Mouse (Mus musculus) limb, embryonic 10.5 days (tissue): ENCODE measurements at regions not wholly inside any gene's neighbourhood (a gene's known extent, or its start where the extent isn't known, plus 50 kb on each side); places are given as distances from the start of the nearest gene placed in this dataset.
A peak's percentile ranks its signal among the peaks of the same experiment; 100 is the strongest.

ENCODE experiments used
- DNase-seq: peaks from one replicate; pipeline ENCODE4 v3.0.0-alpha.2; 2017; ENCODE audit warnings: low spot score
- H3K27ac ChIP-seq: fragments of 300-500 bp; sonication (generic); 2 replicates; pipeline ENCODE4 v1.5.1; 2016; ENCODE audit warnings: mild to moderate bottlenecking
- H3K27me3 ChIP-seq: fragments of 300-500 bp; sonication (generic); 2 replicates; pipeline ENCODE4 v1.6.1; 2016; ENCODE audit warnings: low read depth, mild to moderate bottlenecking; ENCODE audit not compliant: poor library complexity, severe bottlenecking
- H3K36me3 ChIP-seq: fragments of 300-500 bp; sonication (generic); 2 replicates; pipeline ENCODE4 v1.6.1; 2016; ENCODE audit warnings: mild to moderate bottlenecking, moderate library complexity
- H3K4me1 ChIP-seq: fragments of 300-500 bp; sonication (generic); 2 replicates; pipeline ENCODE4 v1.6.1; 2016
- H3K4me3 ChIP-seq: fragments of 300-500 bp; sonication (generic); 2 replicates; pipeline ENCODE4 v1.5.1; 2016; ENCODE audit warnings: mild to moderate bottlenecking, moderate library complexity
- H3K9me3 ChIP-seq: fragments of 300-500 bp; sonication (generic); replicated peaks from 2 replicates; pipeline ENCODE4 v1.6.1; 2016; ENCODE audit warnings: mild to moderate bottlenecking
- WGBS: fragments of 180-500 bp; shearing (Covaris S2); methylation state at CpG from one replicate; pipeline ENCODE4 v1.1.7; 2016; 5-methylcytosine and 5-hydroxymethylcytosine counted together

DNA sequence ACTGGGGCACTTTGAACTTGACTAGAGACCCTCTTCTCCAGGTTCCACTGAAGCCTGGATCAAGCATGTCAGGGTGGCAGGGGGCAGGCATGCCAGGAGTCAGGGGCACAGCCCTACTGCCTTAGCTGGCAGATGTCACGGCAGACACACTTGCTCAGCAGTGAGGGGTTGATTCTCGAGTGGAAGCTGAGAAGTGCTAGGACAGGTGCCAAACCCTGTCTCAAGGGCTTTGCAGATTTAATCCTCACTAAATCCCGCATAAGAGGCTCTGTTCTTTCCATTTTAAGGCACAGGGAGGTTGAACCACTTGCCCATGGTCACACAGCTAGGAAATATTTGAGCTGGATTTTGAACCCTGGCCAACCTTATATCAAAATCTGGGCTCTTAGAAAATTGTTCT lies 223.5 kb upstream of the Mvb12b start:
- Histone ChIP-seq H3K36me3 (no peaks in the 10 kb centered on the region), H3K27ac (no peak overlapping the region), H3K27me3 (peaks cover 51% of the 10 kb centered on the region; the same call in 1 of the 2 replicates), H3K4me1 (peaks cover 49% of the 10 kb centered on the region), H3K4me3 (no peak overlapping the region), H3K9me3 (no peaks in the 10 kb centered on the region)
- no peak for DNase-seq
- WGBS = 68% methylated on average over 3 of the region's 3 CpGs

DNA sequence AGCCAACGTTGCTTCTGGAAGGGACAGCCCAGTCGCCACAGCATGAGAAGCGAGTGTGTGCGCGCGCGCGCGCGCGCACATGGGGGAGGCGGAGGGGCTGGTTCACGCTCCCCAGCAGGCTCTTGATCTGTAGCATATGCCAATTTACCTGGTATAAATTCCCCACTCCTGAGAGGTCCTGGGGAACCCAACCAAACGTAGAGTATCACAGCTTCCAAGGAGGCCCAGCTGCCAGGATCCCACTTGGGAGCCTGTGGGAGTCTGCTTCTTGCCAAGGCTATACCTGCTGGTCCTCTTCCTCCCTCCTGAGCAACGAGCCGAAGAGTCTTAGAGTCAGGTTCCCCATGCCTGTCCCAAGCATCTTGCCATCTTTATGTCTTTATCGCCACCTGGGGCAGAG lies 222.8 kb upstream of the Mvb12b start:
- peaks cover 46% of the 10 kb centered on the region; the same call in 1 of the 2 replicates for H3K27me3 ChIP-seq
- no peaks in the 10 kb centered on the region for H3K9me3 ChIP-seq
- WGBS = 85% methylated on average over 17 of the region's 17 CpGs
- H3K4me1 ChIP-seq = peaks cover 54% of the 10 kb centered on the region
- H3K36me3 ChIP-seq = no peaks in the 10 kb centered on the region
- no peak for DNase-seq
- no peak overlapping the region for H3K27ac ChIP-seq
- H3K4me3 ChIP-seq = no peak overlapping the region

DNA sequence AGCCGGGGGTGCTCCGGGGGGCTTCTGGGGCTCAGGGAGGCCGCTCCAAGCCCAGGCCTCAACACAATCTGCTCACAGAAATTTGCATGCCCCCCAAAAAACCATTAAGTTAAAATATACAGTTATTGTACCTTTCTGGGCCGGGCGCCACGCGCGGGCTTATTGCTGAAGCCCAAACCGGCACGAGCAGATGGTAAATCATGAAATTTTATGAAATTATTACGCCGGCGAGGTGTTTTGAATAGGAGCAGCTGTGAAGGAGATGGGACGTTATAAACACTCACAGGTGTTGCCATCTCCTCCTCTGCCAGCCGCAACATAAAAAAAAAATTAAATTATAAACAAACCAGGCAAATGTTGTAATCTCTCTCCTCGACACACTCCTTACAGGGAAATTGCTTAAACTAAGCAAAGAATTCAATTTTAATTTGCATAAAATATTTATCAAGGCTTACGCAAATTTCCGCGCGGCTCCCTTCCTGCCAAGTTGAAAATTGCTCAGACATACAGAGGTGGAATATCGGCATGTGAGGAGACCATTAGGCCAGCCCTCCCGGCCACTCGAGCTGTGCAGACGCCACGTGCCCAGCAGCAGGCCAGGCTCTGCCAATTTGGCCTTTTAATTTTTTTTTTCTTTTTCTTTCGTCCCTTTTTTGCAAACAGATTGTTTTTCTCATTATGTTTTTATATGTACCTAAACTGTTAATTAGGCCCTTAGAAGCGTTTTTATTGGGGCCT lies 220.0 kb upstream of the Mvb12b start:
- peak; percentile 54 for DNase-seq
- H3K36me3 ChIP-seq = no peaks in the 10 kb centered on the region
- H3K27ac ChIP-seq = peak overlapping the region; percentile 78
- H3K27me3 ChIP-seq = peaks cover 37% of the 10 kb centered on the region; the same call in 1 of the 2 replicates
- H3K4me1 ChIP-seq = peaks cover 45% of the 10 kb centered on the region
- no peak overlapping the region for H3K4me3 ChIP-seq
- 57% methylated on average over 27 of the region's 27 CpGs for whole genome bisulfite sequencing
- no peaks in the 10 kb centered on the region for H3K9me3 ChIP-seq

GRCm38 (mm10) chr2:34106837-34107565 lies 219.3 kb upstream of the Mvb12b start:
- WGBS = 24% methylated on average over 15 of the region's 15 CpGs
- 0 out of 2 replicates have a peak overlapping the region, but pooled peaks have one; percentile 57 for H3K27ac ChIP-seq

DNA sequence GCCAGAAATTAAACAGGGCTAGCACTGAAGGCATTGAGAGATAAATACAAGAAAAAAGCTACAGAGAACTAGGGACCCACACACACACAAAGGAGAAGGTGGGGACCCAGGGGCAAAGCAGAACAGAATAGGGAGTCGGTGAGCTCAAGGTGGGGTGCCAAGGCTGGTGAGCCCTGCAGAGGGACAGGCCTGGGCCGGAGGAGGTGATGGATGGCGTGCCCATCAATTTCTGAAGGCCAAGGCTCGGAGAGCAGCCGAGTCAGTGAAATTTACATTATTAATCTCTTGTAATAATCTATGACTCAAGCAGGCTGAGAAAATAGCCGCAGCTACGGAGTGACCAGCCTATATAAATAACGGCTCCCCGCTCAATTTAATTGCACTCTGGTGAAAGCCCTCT lies 218.5 kb upstream of the Mvb12b start:
- Histone ChIP-seq H3K27ac (peak overlapping the region; percentile 69), H3K4me3 (peak overlapping the region; percentile 25), H3K36me3 (no peaks in the 10 kb centered on the region), H3K27me3 (peaks cover 24% of the 10 kb centered on the region; the same call in 1 of the 2 replicates), H3K9me3 (no peaks in the 10 kb centered on the region), H3K4me1 (peaks cover 49% of the 10 kb centered on the region)
- WGBS = 37% methylated on average over 9 of the region's 9 CpGs
- no peak for DNase-seq

More at GRCm38 (mm10) chr2:34106837-34107565, 219.3 kb upstream of the Mvb12b start:
- Histone ChIP-seq H3K27me3 (peaks cover 31% of the 10 kb centered on the region; the same call in 1 of the 2 replicates), H3K36me3 (no peaks in the 10 kb centered on the region), H3K4me1 (peaks cover 49% of the 10 kb centered on the region), H3K9me3 (no peaks in the 10 kb centered on the region), H3K4me3 (peak overlapping the region; percentile 25)
- DNase-seq = no peak

DNA sequence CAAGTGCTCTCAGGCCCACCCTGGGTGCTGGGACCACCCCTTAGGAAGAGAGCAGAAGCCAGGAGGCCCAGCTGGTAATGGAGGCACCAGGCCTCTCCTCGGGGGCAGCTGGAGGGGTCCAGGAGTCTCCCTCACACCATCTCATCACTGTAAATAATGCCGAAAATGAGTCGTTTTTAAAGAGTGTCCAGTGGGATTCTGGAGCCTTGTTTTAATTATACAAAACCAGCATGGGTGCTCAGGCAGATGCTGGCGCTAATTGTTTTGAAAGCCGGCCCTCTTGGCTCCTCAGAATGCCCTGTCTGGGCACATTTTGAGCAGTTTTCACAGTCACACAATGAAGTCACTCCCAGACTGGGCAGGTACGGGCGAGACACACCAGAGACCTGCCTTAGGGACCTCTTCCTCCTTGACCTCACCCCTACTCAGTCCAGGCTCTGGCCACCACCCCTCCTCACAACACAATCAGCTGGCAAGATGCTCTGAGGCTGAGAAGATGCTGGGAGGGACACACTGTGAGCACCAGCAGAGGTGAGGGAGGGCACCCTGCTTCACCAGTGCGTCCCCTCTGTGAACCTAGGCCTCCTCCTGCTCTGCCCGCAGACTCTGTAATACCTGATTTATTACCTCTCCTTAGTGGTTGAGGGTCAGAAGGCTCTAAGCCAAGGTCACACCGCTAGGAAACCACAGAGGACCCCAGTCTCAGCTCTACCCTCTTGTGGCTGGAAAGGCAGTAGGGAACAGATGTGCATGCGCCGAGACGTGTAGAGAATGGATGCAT lies 217.7 kb upstream of the Mvb12b start:
- Histone ChIP-seq H3K36me3 (no peaks in the 10 kb centered on the region), H3K9me3 (no peaks in the 10 kb centered on the region), H3K27ac (peak overlapping the region; percentile 69), H3K4me1 (peaks cover 49% of the 10 kb centered on the region), H3K4me3 (0 out of 2 replicates have a peak overlapping the region, but pooled peaks have one; percentile 2), H3K27me3 (peaks cover 16% of the 10 kb centered on the region; the same call in 1 of the 2 replicates)
- DNase-seq = peak; percentile 56
- WGBS = 30% methylated on average over 13 of the region's 13 CpGs

- WGBS = 73% methylated on average over 14 of the region's 14 CpGs
- Histone ChIP-seq H3K4me3 (no peak overlapping the region), H3K27me3 (no peaks in the 10 kb centered on the region), H3K36me3 (no peaks in the 10 kb centered on the region), H3K9me3 (no peaks in the 10 kb centered on the region), H3K27ac (no peak overlapping the region), H3K4me1 (peaks cover 19% of the 10 kb centered on the region)
- DNase-seq = no peak
These were observed 210.3 kb upstream of the Mvb12b start for GRCm38 (mm10) chr2:34098004-34098547.

DNA sequence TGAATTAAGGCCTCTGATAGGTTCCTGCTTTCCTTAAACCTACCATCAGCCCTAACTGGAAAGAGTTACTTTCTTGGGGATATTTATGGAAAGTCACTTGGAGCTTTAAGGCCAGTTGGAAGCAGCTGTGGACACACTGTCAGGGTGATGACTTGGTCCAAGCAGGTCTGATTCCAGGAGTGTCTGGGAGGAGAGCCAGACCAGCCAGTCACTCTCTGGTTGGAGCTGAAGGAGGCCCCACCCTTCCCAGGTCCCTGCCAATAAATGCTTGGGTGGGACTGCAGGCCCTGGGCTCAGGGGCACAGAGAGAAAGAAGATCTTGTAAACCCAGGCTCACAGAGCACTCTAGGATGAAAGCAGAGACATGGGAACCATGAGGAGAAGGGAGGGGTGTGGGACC lies 208.8 kb upstream of the Mvb12b start:
- H3K4me3 ChIP-seq = no peak overlapping the region
- no peaks in the 10 kb centered on the region for H3K36me3 ChIP-seq
- DNase-seq = no peak
- H3K27me3 ChIP-seq = no peaks in the 10 kb centered on the region
- peaks cover 16% of the 10 kb centered on the region for H3K4me1 ChIP-seq
- no peak overlapping the region for H3K27ac ChIP-seq
- no peaks in the 10 kb centered on the region for H3K9me3 ChIP-seq

GRCm38 (mm10) chr2:34088832-34089231 lies 201.1 kb upstream of the Mvb12b start:
- Histone ChIP-seq H3K27ac (no peak overlapping the region), H3K4me3 (no peak overlapping the region), H3K4me1 (peaks cover 7% of the 10 kb centered on the region; the same call in 1 of the 2 replicates), H3K9me3 (no peaks in the 10 kb centered on the region), H3K27me3 (no peaks in the 10 kb centered on the region), H3K36me3 (no peaks in the 10 kb centered on the region)
- 72% methylated on average over 4 of the region's 4 CpGs for WGBS
- no peak for DNase-seq

DNA sequence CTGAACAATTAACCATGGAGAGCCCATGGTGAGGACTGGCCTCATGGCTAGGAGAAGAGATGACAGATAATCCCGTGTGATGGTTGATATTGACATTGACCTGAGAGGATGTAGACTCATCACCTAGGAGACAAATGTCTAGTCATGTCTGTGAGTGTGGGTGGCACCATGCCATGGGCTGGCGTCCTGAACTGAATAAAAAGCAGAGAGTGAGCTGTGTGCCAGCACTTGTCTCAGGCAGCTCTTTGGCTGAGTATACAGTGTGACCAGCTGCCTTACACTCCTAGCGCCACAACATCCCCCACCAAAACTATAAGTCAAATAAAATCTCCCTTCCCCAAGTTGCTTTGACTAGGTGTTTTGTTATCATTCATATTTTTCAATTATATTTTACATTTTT lies 198.4 kb upstream of the Mvb12b start:
- WGBS = 87% methylated on average over 3 of the region's 3 CpGs

GRCm38 (mm10) chr2:34084513-34084912 lies 196.8 kb upstream of the Mvb12b start:
- DNase-seq = no peak
- H3K27ac ChIP-seq = no peak overlapping the region

More for the DNA sequence above, 198.4 kb upstream of the Mvb12b start:
- H3K4me1 ChIP-seq = peaks cover 7% of the 10 kb centered on the region; the same call in 1 of the 2 replicates
- DNase-seq = no peak
- H3K27me3 ChIP-seq = no peaks in the 10 kb centered on the region
- no peak overlapping the region for H3K27ac ChIP-seq
- H3K9me3 ChIP-seq = no peaks in the 10 kb centered on the region
- no peaks in the 10 kb centered on the region for H3K36me3 ChIP-seq
- H3K4me3 ChIP-seq = no peak overlapping the region

DNA sequence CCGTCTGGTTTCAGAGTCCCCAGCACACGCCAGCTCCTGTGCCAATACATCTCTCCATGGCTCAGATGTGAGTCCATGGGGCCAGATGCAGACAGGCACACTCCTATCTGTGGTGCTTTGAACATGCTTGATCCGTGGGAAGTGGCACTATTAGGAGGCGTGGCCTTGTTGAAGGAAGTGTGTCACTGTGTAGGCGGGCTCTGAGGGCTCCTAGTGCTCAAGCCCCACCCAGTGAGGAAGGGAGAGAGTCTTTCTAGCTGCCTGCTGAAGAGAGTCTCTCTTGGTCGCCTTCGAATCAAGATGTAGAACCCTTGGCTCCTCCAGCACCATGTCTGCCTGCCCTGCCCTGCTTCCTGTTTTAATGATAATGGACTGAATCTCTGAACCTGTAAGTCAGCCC lies 194.7 kb upstream of the Mvb12b start:
- Histone ChIP-seq H3K4me3 (no peak overlapping the region), H3K36me3 (no peaks in the 10 kb centered on the region), H3K4me1 (peaks cover 12% of the 10 kb centered on the region; the same call in 1 of the 2 replicates), H3K9me3 (no peaks in the 10 kb centered on the region), H3K27me3 (no peaks in the 10 kb centered on the region), H3K27ac (no peak overlapping the region)
- no peak for DNase-seq
- WGBS = 77% methylated on average over 7 of the region's 7 CpGs

More at GRCm38 (mm10) chr2:34084513-34084912, 196.8 kb upstream of the Mvb12b start:
- no peaks in the 10 kb centered on the region for H3K36me3 ChIP-seq
- H3K4me3 ChIP-seq = no peak overlapping the region
- 85% methylated on average over 1 of the region's 1 CpGs for WGBS
- no peaks in the 10 kb centered on the region for H3K9me3 ChIP-seq
- H3K27me3 ChIP-seq = no peaks in the 10 kb centered on the region
- H3K4me1 ChIP-seq = peaks cover 7% of the 10 kb centered on the region; the same call in 1 of the 2 replicates
